Mouse (Mus musculus) intestine, postnatal 0 days (tissue): ENCODE results near the gene Bfsp1. TPM values are rescaled to one million over a fixed set of nuclear protein-coding genes. Genes with fewer than 3 reads are reported as not detected.

Experiments
- ATAC-seq: fragments of 200-750 bp; cut with Nextera tagmentation; 2 replicates; pipeline ENCODE4 v1.8.0; 2017; ENCODE audit warnings: mild to moderate bottlenecking, moderate TSS enrichment, moderate library complexity
- H3K27ac ChIP-seq: fragments of 300-500 bp; sonication (generic); 2 replicates; pipeline ENCODE4 v1.5.1; 2014; ENCODE audit warnings: mild to moderate bottlenecking, low read depth, low read length, moderate library complexity
- H3K27me3 ChIP-seq: fragments of 300-500 bp; sonication (generic); replicated peaks from 2 replicates; pipeline ENCODE4 v1.6.1; 2014; ENCODE audit warnings: low read length, mixed read lengths; ENCODE audit not compliant: control insufficient read depth, insufficient read depth
- H3K36me3 ChIP-seq: fragments of 300-500 bp; sonication (generic); 2 replicates; pipeline ENCODE4 v1.6.1; 2014; ENCODE audit warnings: mild to moderate bottlenecking, moderate library complexity; ENCODE audit not compliant: control insufficient read depth, insufficient read depth
- H3K4me1 ChIP-seq: fragments of 300-500 bp; sonication (generic); replicated peaks from 2 replicates; pipeline ENCODE4 v1.6.1; 2014; ENCODE audit warnings: antibody characterized with exemption, low read length, mixed read lengths; ENCODE audit not compliant: control insufficient read depth, insufficient read depth
- H3K4me2 ChIP-seq: fragments of 300-500 bp; sonication (generic); replicated peaks from 2 replicates; pipeline ENCODE4 v1.6.1; 2014; ENCODE audit warnings: low read depth, mild to moderate bottlenecking, moderate library complexity
- H3K4me3 ChIP-seq: fragments of 300-500 bp; sonication (generic); 2 replicates; pipeline ENCODE4 v1.5.1; 2014; ENCODE audit warnings: low read depth, low read length
- H3K9ac ChIP-seq: fragments of 300-500 bp; sonication (generic); 2 replicates; pipeline ENCODE4 v1.6.1; 2014; ENCODE audit warnings: mild to moderate bottlenecking, low read depth, low read length
- H3K9me3 ChIP-seq: fragments of 300-500 bp; sonication (generic); 2 replicates; pipeline ENCODE4 v1.6.1; 2016; ENCODE audit warnings: mixed run types; ENCODE audit not compliant: control insufficient read depth
- CTCF ChIP-seq: sonication (generic); IDR thresholded peaks from 2 replicates; pipeline ENCODE4 v1.5.1; 2016; ENCODE audit warnings: low read depth, mild to moderate bottlenecking, control low read depth, antibody characterized with exemption, moderate library complexity
- WGBS: fragments of 180-500 bp; shearing (Covaris S2); extraction: QIAGEN DNeasy Blood & Tissue Kit; methylation state at CpG from one replicate; pipeline ENCODE4 v1.1.7; 2014; 5-methylcytosine and 5-hydroxymethylcytosine counted together
- polyA plus RNA-seq: library from polyadenylated mRNA; unstranded; fragments of >200 nt; fragmentation: Nextera tagmentation; extraction: Ambion mirVana; gene quantifications from 2 replicates; pipeline ENCODE4 v1.2.1, GENCODE M21; 2015

Bfsp1 gene
- polyA plus RNA-seq, 1 experiment from 2014 or later, result 4.5 TPM

DNA sequence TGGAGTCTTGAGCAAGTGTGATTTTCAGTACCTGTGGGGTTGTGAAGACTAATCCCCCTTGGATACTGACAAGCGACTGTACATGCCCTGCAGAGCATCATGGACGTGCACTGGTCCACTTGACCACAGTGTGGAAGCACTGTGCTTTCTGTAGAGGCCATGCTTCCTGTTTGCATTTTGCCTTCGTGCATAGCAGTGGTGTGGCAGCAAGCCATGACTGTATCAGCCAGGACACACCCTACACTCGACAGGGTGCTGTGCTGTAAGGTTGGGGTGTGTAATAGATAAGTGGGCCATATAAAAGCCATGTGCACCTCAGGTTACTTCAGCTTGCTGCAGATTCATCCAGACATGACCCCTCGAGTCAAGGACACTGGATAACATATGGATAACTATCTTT, 24.3 kb downstream of the Bfsp1 start:
- H3K4me2 ChIP-seq, result no peak overlapping the region
- 0 out of 2 replicates have a peak, but pooled peaks cover 3% of the 10 kb centered on the region for H3K4me1 ChIP-seq
- H3K36me3 ChIP-seq, result no peaks in the 10 kb centered on the region; the same call in 1 of the 2 replicates
- TF ChIP-seq CTCF, result peak; percentile 93
- H3K9me3 ChIP-seq, result no peaks in the 10 kb centered on the region
- H3K4me3 ChIP-seq, result no peak overlapping the region
- no peak overlapping the region for H3K27ac ChIP-seq
- WGBS, result 17% methylated on average over 5 of the region's 5 CpGs
- no peak overlapping the region for H3K9ac ChIP-seq
- H3K27me3 ChIP-seq, result no peaks in the 10 kb centered on the region
- ATAC-seq, result peak; percentile 96

DNA sequence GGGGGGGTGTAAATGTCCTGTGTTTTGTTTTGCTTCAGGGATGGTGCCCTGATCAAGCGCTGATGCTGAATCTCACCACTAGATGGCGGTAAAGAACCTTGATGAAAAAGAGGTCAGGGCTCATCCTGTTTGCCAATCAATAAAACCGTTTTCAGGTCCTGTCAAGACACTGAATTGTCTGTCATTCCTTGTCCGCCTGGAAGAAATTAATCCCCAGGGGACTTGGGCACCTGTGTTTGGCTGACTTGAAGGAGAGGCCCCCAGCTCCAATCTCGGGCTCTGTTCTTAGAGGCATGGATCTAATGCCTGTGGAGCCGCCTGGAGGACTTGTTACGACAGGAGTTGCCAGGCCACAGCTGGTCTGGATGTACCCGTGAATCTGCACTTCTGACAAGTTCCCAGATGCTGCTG, 25.7 kb downstream of the Bfsp1 start:
- no peak for ATAC-seq
- H3K27me3 ChIP-seq, result no peaks in the 10 kb centered on the region
- peak overlapping the region; percentile 55 for H3K4me2 ChIP-seq
- H3K9me3 ChIP-seq, result no peaks in the 10 kb centered on the region
- peak; percentile 87 for TF ChIP-seq CTCF
- 7% methylated on average over 8 of the region's 8 CpGs for WGBS
- H3K27ac ChIP-seq, result no peak overlapping the region
- H3K9ac ChIP-seq, result no peak overlapping the region
- H3K36me3 ChIP-seq, result no peaks in the 10 kb centered on the region; the same call in 1 of the 2 replicates
- no peak overlapping the region for H3K4me3 ChIP-seq
- H3K4me1 ChIP-seq, result 0 out of 2 replicates have a peak, but pooled peaks cover 3% of the 10 kb centered on the region

GRCm38 (mm10) chr2:143835820-143836219, 27.2 kb downstream of the Bfsp1 start:
- Histone ChIP-seq H3K27ac (no peak overlapping the region), H3K4me2 (no peak overlapping the region), H3K9ac (no peak overlapping the region), H3K4me3 (no peak overlapping the region), H3K4me1 (0 out of 2 replicates have a peak, but pooled peaks cover 3% of the 10 kb centered on the region), H3K27me3 (no peaks in the 10 kb centered on the region), H3K9me3 (no peaks in the 10 kb centered on the region), H3K36me3 (no peaks in the 10 kb centered on the region; the same call in 1 of the 2 replicates)
- 85% methylated on average over 7 of the region's 7 CpGs for WGBS
- TF ChIP-seq CTCF, result no peak
- ATAC-seq, result no peak

- no peak for ATAC-seq
- Histone ChIP-seq H3K27me3 (no peaks in the 10 kb centered on the region), H3K9ac (no peak overlapping the region), H3K4me3 (no peak overlapping the region), H3K4me2 (no peak overlapping the region), H3K9me3 (no peaks in the 10 kb centered on the region), H3K36me3 (no peaks in the 10 kb centered on the region), H3K4me1 (0 out of 2 replicates have a peak, but pooled peaks cover 3% of the 10 kb centered on the region), H3K27ac (no peak overlapping the region)
- no peak for TF ChIP-seq CTCF
- WGBS, result 46% methylated on average over 6 of the region's 6 CpGs
These were observed 28.9 kb downstream of the Bfsp1 start for GRCm38 (mm10) chr2:143834082-143834481.

GRCm38 (mm10) chr2:143832721-143833120, 30.3 kb downstream of the Bfsp1 start:
- no peak for ATAC-seq
- no peak for TF ChIP-seq CTCF
- Histone ChIP-seq H3K4me1 (0 out of 2 replicates have a peak, but pooled peaks cover 3% of the 10 kb centered on the region), H3K4me3 (no peak overlapping the region), H3K27ac (no peak overlapping the region), H3K9me3 (no peaks in the 10 kb centered on the region), H3K27me3 (no peaks in the 10 kb centered on the region), H3K36me3 (no peaks in the 10 kb centered on the region), H3K9ac (no peak overlapping the region), H3K4me2 (no peak overlapping the region)
- WGBS, result 86% methylated on average over 5 of the region's 5 CpGs

DNA sequence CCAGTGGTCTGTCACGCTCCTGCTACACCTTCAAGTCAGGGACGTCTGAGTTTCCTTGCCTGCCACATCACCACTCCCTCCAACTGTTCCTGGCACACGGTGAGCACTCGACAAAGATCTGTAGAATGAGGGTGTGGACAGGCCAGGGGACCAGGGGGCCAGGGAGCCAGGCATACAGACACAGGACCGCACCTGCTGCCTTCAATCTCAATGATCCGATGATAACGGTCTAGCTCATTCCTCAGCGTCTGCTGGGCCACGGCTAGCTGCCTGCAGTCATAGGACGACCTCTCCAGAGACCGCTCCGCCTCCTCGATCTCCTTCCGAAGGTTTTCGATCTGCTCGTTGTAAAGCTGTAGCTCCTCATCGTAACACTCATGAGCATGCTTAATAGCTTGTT, 31.3 kb downstream of the Bfsp1 start:
- no peaks in the 10 kb centered on the region for H3K36me3 ChIP-seq
- H3K9me3 ChIP-seq, result no peaks in the 10 kb centered on the region
- no peak overlapping the region for H3K9ac ChIP-seq
- no peak for ATAC-seq
- H3K4me2 ChIP-seq, result no peak overlapping the region
- H3K4me3 ChIP-seq, result no peak overlapping the region
- 51% methylated on average over 17 of the region's 17 CpGs for WGBS
- H3K27me3 ChIP-seq, result no peaks in the 10 kb centered on the region
- H3K27ac ChIP-seq, result no peak overlapping the region
- no peak for TF ChIP-seq CTCF
- H3K4me1 ChIP-seq, result no peaks in the 10 kb centered on the region

GRCm38 (mm10) chr2:143813461-143813860, 49.5 kb downstream of the Bfsp1 start:
- H3K4me3 ChIP-seq, result no peak overlapping the region
- no peak for ATAC-seq
- no peak for TF ChIP-seq CTCF
- H3K36me3 ChIP-seq, result no peaks in the 10 kb centered on the region
- 89% methylated on average over 11 of the region's 11 CpGs for WGBS
- no peaks in the 10 kb centered on the region for H3K4me1 ChIP-seq
- no peaks in the 10 kb centered on the region for H3K9me3 ChIP-seq
- H3K27ac ChIP-seq, result no peak overlapping the region
- H3K9ac ChIP-seq, result no peak overlapping the region
- no peaks in the 10 kb centered on the region for H3K27me3 ChIP-seq
- no peak overlapping the region for H3K4me2 ChIP-seq
